Mouse (Mus musculus) embryonic facial prominence, embryonic 11.5 days (tissue): ENCODE measurements around the gene Clasp1. TPM values are rescaled to one million over a fixed set of nuclear protein-coding genes. Genes with fewer than 3 reads are reported as not detected.
"Not testable (repeated sequence)": the region's sequence is repeated elsewhere in the genome, so short reads cannot be mapped to it uniquely, and the experiment has no call there.

Source experiments
- ATAC-seq: fragments of 200-750 bp; cut with Nextera tagmentation; replicated peaks from 2 replicates; pipeline ENCODE4 v1.8.0; 2017; ENCODE audit warnings: low read depth; ENCODE audit not compliant: insufficient number of reproducible peaks, low FRiP score, low TSS enrichment
- DNase-seq: peaks from one replicate; pipeline ENCODE4 v3.0.0-alpha.2; 2015; ENCODE audit warnings: low spot score
- H3K27ac ChIP-seq: fragments of 300-500 bp; sonication (generic); replicated peaks from 2 replicates; pipeline ENCODE4 v1.5.1; 2014; ENCODE audit warnings: mild to moderate bottlenecking, low read depth, low read length, control low read depth
- H3K27me3 ChIP-seq: fragments of 300-500 bp; sonication (generic); 2 replicates; pipeline ENCODE4 v1.6.1; 2014; ENCODE audit warnings: mild to moderate bottlenecking, low read length, moderate library complexity, mixed read lengths; ENCODE audit not compliant: control insufficient read depth, insufficient read depth
- H3K36me3 ChIP-seq: fragments of 300-500 bp; sonication (generic); replicated peaks from 2 replicates; pipeline ENCODE4 v1.6.1; 2014; ENCODE audit warnings: low read depth, mild to moderate bottlenecking, low read length, moderate library complexity, mixed read lengths; ENCODE audit not compliant: control insufficient read depth, insufficient read depth
- H3K4me1 ChIP-seq: fragments of 300-500 bp; sonication (generic); 2 replicates; pipeline ENCODE4 v1.6.1; 2014; ENCODE audit warnings: low read length, mixed read lengths; ENCODE audit not compliant: control insufficient read depth, insufficient read depth
- H3K4me2 ChIP-seq: fragments of 300-500 bp; sonication (generic); 2 replicates; pipeline ENCODE4 v1.6.1; 2014; ENCODE audit warnings: low read depth, mild to moderate bottlenecking, control low read depth, low read length, moderate library complexity
- H3K4me3 ChIP-seq: fragments of 300-500 bp; sonication (generic); 2 replicates; pipeline ENCODE4 v1.5.1; 2014; ENCODE audit warnings: low read depth, low read length, control low read depth
- H3K9ac ChIP-seq: fragments of 300-500 bp; sonication (generic); replicated peaks from 2 replicates; pipeline ENCODE4 v1.6.1; 2014; ENCODE audit warnings: mild to moderate bottlenecking, control low read depth, low read length
- H3K9me3 ChIP-seq: fragments of 300-500 bp; sonication (generic); replicated peaks from 2 replicates; pipeline ENCODE4 v1.6.1; 2016; ENCODE audit warnings: mild to moderate bottlenecking, low read length, inconsistent platforms, mixed read lengths; ENCODE audit not compliant: control insufficient read depth
- WGBS: fragments of 180-500 bp; shearing (Covaris S2); extraction: QIAGEN DNeasy Blood & Tissue Kit; methylation state at CpG from one replicate; pipeline ENCODE4 v1.1.7; 2014; 5-methylcytosine and 5-hydroxymethylcytosine counted together
- polyA plus RNA-seq: library from polyadenylated mRNA; unstranded; fragments of >200 nt; fragmentation: Nextera tagmentation; extraction: Ambion mirVana; gene quantifications from 2 replicates; pipeline ENCODE4 v1.2.1, GENCODE M21; 2014

Clasp1 gene
- polyA plus RNA-seq, 1 experiment from 2014 or later, result 57.7 TPM

DNA sequence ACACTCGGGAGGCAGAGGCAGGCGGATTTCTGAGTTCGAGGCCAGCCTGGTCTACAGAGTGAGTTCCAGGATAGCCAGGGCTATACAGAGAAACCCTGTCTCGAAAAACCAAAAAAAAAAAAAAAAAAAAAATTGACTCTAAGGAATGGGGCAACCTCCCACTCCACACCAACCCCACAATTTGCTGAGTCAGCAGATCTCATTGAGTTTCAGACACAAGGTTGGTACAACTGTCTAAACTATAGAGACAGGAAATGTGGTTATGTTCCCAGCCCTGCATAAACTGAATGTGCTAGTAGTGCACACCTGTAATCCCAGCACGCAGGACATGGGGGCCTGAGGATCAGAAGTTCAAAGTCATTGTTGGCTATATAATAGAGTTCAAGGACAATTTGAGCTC, 232.2 kb downstream of the Clasp1 start:
- H3K36me3 ChIP-seq, H3K9me3 ChIP-seq, H3K4me2 ChIP-seq, H3K9ac ChIP-seq, DNase-seq, H3K27me3 ChIP-seq, ATAC-seq, H3K27ac ChIP-seq, H3K4me1 ChIP-seq, H3K4me3 ChIP-seq: not testable (repeated sequence)
- 97% methylated on average over 4 of the region's 5 CpGs for WGBS

DNA sequence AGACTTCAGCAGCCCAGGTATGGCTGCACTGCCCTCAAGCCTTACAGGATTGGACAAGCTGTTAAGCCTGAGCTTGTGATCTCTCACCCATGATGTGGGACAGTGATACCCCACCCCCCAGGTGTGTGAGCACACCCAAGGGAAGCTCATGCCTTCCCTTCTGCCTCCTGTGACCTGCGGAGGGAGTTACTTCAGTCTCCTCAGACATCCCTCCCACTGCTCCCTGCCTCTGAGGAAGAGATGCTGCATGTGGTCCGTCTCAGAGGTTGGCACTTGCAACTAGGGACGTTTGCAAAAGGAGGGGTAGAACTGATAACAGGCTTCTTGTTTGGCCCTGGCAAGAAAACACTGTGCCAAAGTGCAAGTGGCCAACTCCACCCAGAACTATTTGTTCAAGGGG, 234.0 kb downstream of the Clasp1 start:
- Histone ChIP-seq H3K4me2 (no peak overlapping the region), H3K9me3 (no peaks in the 10 kb centered on the region), H3K9ac (no peak overlapping the region), H3K27me3 (peaks cover 14% of the 10 kb centered on the region), H3K4me1 (no peaks in the 10 kb centered on the region), H3K4me3 (no peak overlapping the region), H3K27ac (no peak overlapping the region), H3K36me3 (no peaks in the 10 kb centered on the region)
- DNase-seq, result no peak
- no peak for ATAC-seq
- 65% methylated on average over 3 of the region's 3 CpGs for WGBS

GRCm38 (mm10) chr1:118625461-118625860, 236.6 kb downstream of the Clasp1 start:
- H3K4me3 ChIP-seq, result no peak overlapping the region
- no peaks in the 10 kb centered on the region for H3K36me3 ChIP-seq
- no peaks in the 10 kb centered on the region for H3K9me3 ChIP-seq
- H3K9ac ChIP-seq, result no peak overlapping the region
- no peak overlapping the region for H3K27ac ChIP-seq
- H3K27me3 ChIP-seq, result peaks cover 20% of the 10 kb centered on the region
- no peak overlapping the region for H3K4me2 ChIP-seq
- 35% methylated on average over 6 of the region's 6 CpGs for WGBS
- no peaks in the 10 kb centered on the region; the same call in 1 of the 2 replicates for H3K4me1 ChIP-seq
- DNase-seq, result no peak
- no peak for ATAC-seq

- Histone ChIP-seq H3K27ac (no peak overlapping the region), H3K4me1 (no peaks in the 10 kb centered on the region; the same call in 1 of the 2 replicates), H3K9ac (no peak overlapping the region), H3K9me3 (no peaks in the 10 kb centered on the region), H3K4me2 (no peak overlapping the region), H3K36me3 (no peaks in the 10 kb centered on the region), H3K27me3 (peaks cover 20% of the 10 kb centered on the region), H3K4me3 (no peak overlapping the region)
- WGBS, result 36% methylated on average over 2 of the region's 2 CpGs
- ATAC-seq (no peak), DNase-seq (no peak)
Measured at GRCm38 (mm10) chr1:118625921-118626320, 237.1 kb downstream of the Clasp1 start.

GRCm38 (mm10) chr1:118626452-118626851, 237.6 kb downstream of the Clasp1 start:
- H3K4me1 ChIP-seq, result no peaks in the 10 kb centered on the region; the same call in 1 of the 2 replicates
- no peak overlapping the region for H3K4me3 ChIP-seq
- 65% methylated on average over 2 of the region's 2 CpGs for WGBS
- no peak overlapping the region for H3K9ac ChIP-seq
- ATAC-seq (no peak), DNase-seq (no peak)
- H3K27me3 ChIP-seq, result peaks cover 20% of the 10 kb centered on the region
- H3K9me3 ChIP-seq, result no peaks in the 10 kb centered on the region
- H3K4me2 ChIP-seq, result no peak overlapping the region
- no peaks in the 10 kb centered on the region for H3K36me3 ChIP-seq
- no peak overlapping the region for H3K27ac ChIP-seq

DNA sequence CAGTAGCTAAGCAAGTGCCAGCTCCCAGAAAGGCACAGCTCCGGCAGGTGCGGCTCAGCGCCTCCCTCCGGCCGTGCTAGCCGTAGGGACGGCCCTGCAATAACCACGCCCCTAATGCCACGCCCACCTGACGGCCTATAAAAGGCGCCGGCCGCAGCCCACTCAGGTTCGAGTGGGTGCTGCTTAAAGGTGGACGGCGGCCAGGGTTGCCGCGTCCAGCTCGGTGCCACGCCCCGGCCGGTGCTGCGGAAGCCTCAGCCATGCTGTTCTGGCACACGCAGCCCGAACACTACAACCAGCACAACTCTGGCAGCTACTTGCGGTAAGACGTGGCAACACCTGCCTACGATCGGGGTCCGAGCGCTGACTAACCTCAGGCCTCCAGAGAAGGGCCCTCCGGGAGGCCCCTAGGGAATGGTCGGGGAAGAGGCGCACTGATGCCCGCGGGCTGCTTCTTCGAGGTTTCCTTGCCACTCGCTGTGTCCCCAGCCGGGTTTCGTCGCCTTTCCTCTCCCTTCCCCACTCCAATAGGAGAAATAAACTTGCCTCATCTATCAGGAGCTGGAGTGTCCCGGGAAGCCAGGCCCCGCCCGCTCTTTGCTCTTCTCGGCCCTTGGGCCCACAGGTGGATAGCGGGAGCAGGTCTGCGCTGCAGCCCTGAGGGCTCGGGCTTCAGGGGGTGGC, 239.1 kb downstream of the Clasp1 start, which contains the start of gene Tfcp2l1:
Gene Tfcp2l1 (plus strand): TSS at position 165 of the 684 bp plus-strand sequence.
- peak; percentile 64 for ATAC-seq
- H3K4me1 ChIP-seq, result no peaks in the 10 kb centered on the region; the same call in 1 of the 2 replicates
- peak within 1 kb of the TSS; percentile 50 for H3K9ac ChIP-seq
- peak within 1 kb of the TSS; percentile 44 for H3K4me3 ChIP-seq
- peak within 1 kb of the TSS; percentile 91 for H3K4me2 ChIP-seq
- H3K27me3 ChIP-seq, result peaks cover 20% of the 10 kb centered on the region
- no peak within 1 kb of the TSS for H3K27ac ChIP-seq
- H3K9me3 ChIP-seq, result no peaks in the 10 kb centered on the region
- peak; percentile 72 for DNase-seq
- no peaks in the 10 kb centered on the region for H3K36me3 ChIP-seq
- under 1% methylated on average over 48 of the region's 48 CpGs for WGBS

DNA sequence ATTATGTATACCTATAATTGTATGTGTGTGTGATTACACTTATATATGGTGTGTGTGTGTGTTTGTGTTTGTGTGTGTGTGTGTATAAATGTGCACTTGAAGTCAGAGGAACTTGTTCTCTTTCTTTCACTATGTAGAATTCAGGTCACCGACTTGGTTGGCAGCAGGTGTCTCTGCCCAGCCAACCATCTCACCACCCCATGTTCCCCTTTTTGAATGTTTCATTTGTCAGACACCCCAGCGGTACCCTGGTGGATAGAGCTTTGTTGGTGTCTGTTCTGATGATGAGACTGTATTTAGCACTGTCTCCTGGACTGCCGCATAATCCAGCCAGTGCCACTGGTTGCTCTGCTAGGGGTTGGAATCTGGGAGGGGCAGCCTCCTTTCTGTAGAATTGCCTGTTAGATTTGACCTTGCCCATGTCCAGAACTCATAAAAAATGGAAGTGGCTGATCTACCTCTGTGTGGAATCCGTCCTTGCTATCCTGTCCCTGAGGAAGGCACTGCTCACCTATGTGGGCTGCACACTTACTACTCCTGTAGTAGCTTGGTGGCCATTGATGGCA, 244.6 kb downstream of the Clasp1 start:
- 81% methylated on average over 4 of the region's 4 CpGs for WGBS
- Histone ChIP-seq H3K27me3 (no peaks in the 10 kb centered on the region), H3K4me2 (no peak overlapping the region), H3K4me1 (no peaks in the 10 kb centered on the region), H3K9ac (no peak overlapping the region), H3K27ac (no peak overlapping the region), H3K36me3 (no peaks in the 10 kb centered on the region), H3K9me3 (no peaks in the 10 kb centered on the region), H3K4me3 (no peak overlapping the region)
- DNase-seq (no peak), ATAC-seq (no peak)

GRCm38 (mm10) chr1:118642296-118642999, 253.6 kb downstream of the Clasp1 start:
- H3K27ac ChIP-seq, result no peak overlapping the region
- ATAC-seq (no peak), DNase-seq (no peak)
- no peaks in the 10 kb centered on the region for H3K36me3 ChIP-seq
- 48% methylated on average over 2 of the region's 2 CpGs for WGBS
- H3K4me2 ChIP-seq, result no peak overlapping the region
- H3K4me1 ChIP-seq, result no peaks in the 10 kb centered on the region
- no peaks in the 10 kb centered on the region for H3K9me3 ChIP-seq
- H3K27me3 ChIP-seq, result no peaks in the 10 kb centered on the region
- H3K4me3 ChIP-seq, result no peak overlapping the region
- no peak overlapping the region for H3K9ac ChIP-seq
